Mouse (Mus musculus): ENCODE data around the gene Tcf7l1. TPM values are rescaled to one million over a fixed set of nuclear protein-coding genes. Genes with fewer than 3 reads are reported as not detected.

The Tcf7l1 gene
- total RNA-seq (2023), result 0.17 TPM in 1 of 4 replicates, not detected in the others

GRCm38 (mm10) chr6:72788892-72789699 is at the start of gene Tcf7l1:
Tcf7l1 (minus strand) TSS chr6:72789254.

DNA sequence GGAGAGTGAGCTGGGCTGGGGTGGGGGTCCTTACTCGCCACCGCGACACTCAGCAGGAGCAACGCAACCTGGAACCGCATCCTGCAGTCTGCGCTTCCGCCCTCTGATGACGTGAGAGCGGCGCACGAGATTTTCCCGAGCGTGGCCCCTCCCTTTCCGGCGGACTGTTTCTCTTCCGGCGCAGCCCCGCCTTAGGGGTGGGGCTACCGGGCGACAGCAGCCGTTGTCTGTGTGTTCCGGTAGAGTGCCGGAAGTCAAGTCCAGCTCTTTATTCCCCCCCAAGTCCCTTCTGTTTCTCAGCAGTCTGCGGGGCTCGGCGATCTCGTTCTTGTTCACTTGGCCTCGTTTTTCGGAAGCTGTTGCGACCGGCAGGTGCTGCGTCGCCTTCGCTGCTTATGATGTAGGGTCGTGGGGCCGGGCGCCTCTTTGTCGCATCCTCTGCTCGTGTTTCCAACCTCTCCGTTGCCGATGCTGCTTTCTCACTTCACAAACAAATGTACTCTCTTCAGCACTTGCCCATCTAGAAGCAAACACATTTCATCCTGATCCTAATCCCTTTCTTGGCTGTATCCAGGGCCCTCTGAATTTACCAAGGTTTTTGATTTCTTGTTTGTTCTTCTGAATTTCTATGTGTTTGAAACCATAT is 172.3 kb downstream of the Tcf7l1 start, which contains the start of gene Tgoln1:
Gene Tgoln1 (minus strand): TSS at position 358 of the 646 bp plus-strand sequence.

GRCm38 (mm10) chr6:72597956-72598753 is 190.9 kb downstream of the Tcf7l1 start, which contains the start of the genes Elmod3 and Retsat:
Elmod3 (minus strand) TSS chr6:72598413.
Retsat (plus strand) TSS chr6:72598475.

Other genes starting within 250 kb of the Tcf7l1 start
- 327 to 361 TPM (median 338 TPM) in 4 replicates for gene Capg, start 244.9 kb downstream of the Tcf7l1 start, total RNA-seq (2023)
- 14.9 to 18.1 TPM (median 15.8 TPM) in 4 replicates for gene Elmod3, start 190.8 kb downstream of the Tcf7l1 start, total RNA-seq (2023)
- 5.5 to 8.8 TPM (median 7.4 TPM) in 4 replicates for gene Retsat, start 190.8 kb downstream of the Tcf7l1 start, total RNA-seq (2023)
- gene Tgoln1, start 172.3 kb downstream of the Tcf7l1 start, total RNA-seq (2023), result 194 to 209 TPM (median 196 TPM) in 4 replicates
- gene Kcmf1, start 110.7 kb upstream of the Tcf7l1 start, total RNA-seq (2023), result 52.5 to 56.9 TPM (median 55.7 TPM) in 4 replicates
- 1,573 to 1,811 TPM (median 1,626 TPM) in 4 replicates for gene Tmsb10, start 169.5 kb upstream of the Tcf7l1 start, total RNA-seq (2023)